Mouse (Mus musculus) layer of hippocampus, postnatal 14 days (tissue): ENCODE data around the gene Dbh. TPM values are rescaled to one million over a fixed set of nuclear protein-coding genes. Genes with fewer than 3 reads are reported as not detected.
A peak's percentile ranks its signal among the peaks of the same experiment; 100 is the strongest.

ENCODE experiments used
- DNase-seq, 2 experiments: peaks; one replicate each; pipeline ENCODE4 v3.0.0; 2021 to 2022; ENCODE audit warnings: low spot score in 2 of 2, mixed read lengths in 1 of 2
- total RNA-seq, 2 experiments: library from RNA; stranded (reverse); gene quantifications; 2 replicates each; pipeline ENCODE4 v1.2.3; 2021

Dbh gene
- total RNA-seq, 2 experiments from 2014 or later = 0.48 to 0.91 TPM

GRCm38 (mm10) chr2:27215537-27215936 lies 50.5 kb downstream of the Dbh start:
- DNase-seq = no peak

DNA sequence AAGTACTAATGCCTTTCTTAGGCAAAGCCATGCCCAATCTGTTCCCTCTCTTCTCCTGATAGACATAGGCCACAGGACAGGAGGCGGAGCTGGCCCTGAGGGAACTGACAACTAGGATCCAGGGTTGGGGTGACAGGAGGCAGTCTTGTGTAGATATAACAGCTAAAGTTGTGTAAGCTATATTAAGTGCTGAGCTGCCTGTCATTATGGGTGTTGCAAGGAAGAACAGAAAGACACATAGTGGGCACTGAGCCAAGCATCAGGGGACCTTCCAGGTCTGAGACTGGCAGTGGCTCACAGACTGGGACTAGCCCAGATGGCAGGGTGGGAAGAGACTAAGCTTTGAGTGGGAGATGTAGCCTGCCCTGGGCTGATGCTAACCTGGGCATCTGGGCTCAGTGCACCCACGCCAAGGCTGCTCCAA lies 53.1 kb downstream of the Dbh start:
- DNase-seq = no peak

DNA sequence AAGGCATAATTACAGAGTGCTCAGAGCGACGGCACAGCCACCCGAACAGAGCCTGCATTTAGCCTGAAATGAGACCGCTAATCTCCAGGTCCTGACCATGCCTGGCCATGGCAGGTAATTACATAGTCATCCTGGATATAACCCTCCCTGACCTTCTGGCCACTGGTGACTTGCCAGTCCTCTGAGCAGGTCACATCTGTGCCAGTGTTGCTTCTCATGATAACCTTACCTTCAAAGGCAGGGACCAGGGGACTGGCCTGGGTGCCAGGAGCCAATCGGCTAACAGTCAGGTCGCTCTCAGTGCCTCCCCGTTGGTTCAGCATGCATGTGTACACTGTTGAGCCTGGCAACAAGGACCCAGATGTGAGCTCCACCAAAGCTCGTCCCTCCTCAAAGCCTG lies 53.5 kb downstream of the Dbh start:
- DNase-seq = no peak

DNA sequence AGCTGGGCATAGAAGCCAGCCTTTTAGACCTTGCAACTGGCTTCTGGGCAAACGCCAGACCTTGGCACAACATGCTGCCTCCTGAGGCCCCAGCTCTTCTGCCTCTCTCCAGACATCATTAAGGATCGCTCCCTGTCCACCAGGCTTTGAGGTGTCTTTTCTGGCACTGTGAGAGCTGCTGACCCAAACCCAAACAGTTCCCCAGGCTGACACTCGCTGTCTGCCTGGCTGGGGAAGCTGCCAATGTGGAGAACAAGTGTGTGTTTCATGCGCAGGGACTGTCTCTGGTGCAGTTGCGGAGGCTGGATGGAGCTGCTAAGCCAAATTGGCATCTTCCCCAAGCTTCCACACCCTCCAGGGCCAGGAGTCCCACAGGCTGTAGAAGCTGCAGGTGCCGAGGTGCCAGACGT lies 58.0 kb downstream of the Dbh start:
- DNase-seq = peak; percentile 71 to 72

DNA sequence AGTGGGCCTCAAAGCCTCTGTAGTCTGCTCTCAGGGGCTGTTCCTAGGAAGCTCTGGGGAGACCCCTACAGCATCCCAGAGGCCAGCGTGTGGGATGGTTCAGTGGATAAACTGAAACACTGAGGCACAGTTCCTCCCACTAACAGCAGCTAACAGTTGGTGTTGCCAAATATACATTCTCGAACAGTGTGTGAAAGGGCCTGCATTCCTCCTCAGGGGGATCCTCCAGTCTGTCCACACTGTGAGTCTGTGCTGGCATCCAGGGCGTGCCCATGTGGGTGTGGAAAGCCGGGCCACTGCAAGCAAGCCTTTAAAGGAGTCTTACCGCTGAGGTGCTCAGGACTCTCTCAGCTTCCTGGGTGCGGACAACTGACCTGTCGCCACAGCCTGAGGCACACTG lies 61.5 kb downstream of the Dbh start:
- DNase-seq = no peak

GRCm38 (mm10) chr2:27228809-27229480 lies 63.9 kb downstream of the Dbh start:
- DNase-seq = no peak

DNA sequence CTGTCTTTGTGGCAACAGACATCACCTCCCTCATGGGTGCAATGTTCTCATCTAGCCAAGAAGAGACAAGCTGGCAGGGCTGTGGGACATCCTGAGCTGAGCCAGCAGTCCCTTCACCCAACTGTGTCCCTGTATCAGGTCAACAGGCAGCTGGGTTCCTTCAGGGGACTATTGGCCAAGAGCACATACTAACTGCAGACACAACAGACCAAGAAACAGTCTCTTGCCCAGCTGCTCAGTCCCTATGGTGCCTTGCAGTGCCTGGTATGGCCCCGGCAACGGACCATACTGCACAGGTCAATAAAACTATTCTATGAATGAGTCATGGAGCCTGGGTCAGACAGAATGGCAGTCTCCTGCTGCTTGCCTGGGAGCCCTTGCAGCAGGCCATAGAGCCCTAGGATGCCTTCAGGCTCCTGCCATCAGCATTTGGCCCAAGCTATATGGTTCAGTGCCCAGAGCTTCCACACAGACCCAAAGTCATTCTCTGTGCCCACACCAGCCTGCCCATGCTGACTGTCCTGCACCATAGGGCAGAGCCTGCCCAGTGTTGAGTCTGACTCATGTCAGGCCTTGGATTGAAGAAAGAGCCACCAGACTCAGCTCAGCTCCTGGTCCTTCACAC lies 64.6 kb downstream of the Dbh start:
- peak in 1 of 2 experiments; percentile 67 for DNase-seq

DNA sequence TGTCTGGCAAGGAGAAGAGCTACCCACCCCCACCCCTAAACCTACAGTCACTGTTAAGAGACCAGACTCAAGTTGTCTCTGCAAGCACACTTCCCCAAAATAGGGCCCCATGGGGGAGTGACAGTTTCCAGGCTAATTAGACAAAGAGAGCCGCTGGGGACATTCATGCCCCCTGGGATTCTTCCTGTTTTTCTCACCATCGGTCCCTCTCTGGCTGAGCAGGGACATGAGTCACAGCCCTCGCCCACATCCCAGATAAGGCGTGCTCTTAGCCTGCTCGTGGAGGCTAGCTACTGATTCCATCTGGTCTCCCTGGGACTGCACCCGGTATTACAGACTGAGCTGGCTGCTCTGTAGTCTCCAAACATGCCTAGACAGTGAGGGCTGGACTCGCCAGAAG lies 67.3 kb downstream of the Dbh start:
- DNase-seq = peak in 1 of 2 experiments; percentile 54

Other genes with a start within 250 kb of the Dbh start
- gene Surf2, start 248.9 kb upstream of the Dbh start, total RNA-seq = 10 to 100 TPM; 32.4 to 38.4 TPM
- 10 to 100 TPM; 87.5 to 90.6 TPM for gene Surf1, start 248.7 kb upstream of the Dbh start, total RNA-seq
- 10 to 100 TPM; 60.2 to 61.7 TPM for gene Surf4, start 231.3 kb upstream of the Dbh start, total RNA-seq
- gene Stkld1, start 231.2 kb upstream of the Dbh start, total RNA-seq = under 1 TPM; 0.17 to 0.18 TPM
- 10 to 100 TPM; 53.5 to 55.7 TPM for gene Rexo4, start 200.8 kb upstream of the Dbh start, total RNA-seq
- gene Adamts13, start 191.8 kb upstream of the Dbh start, total RNA-seq = 1 to 10 TPM; 1.4 to 1.7 TPM
- gene Cacfd1, start 155.3 kb upstream of the Dbh start, total RNA-seq = 10 to 100 TPM; 50.6 to 52.1 TPM
- gene Slc2a6, start 137.2 kb upstream of the Dbh start, total RNA-seq = 10 to 100 TPM; 46.3 to 46.7 TPM
- gene Mymk, start 93.1 kb upstream of the Dbh start, total RNA-seq = 1 to 10 TPM; 1.1 to 1.4 TPM
- gene Adamtsl2, start 85.9 kb upstream of the Dbh start, total RNA-seq = 10 to 100 TPM; 12.7 to 14.7 TPM
- 100 to 1,000 TPM; 110 to 119 TPM for gene Fam163b, start 22.7 kb upstream of the Dbh start, total RNA-seq
- 10 to 100 TPM in 1 of 2 experiments, 1 to 10 TPM in 1; 9.8 to 10.5 TPM for gene Sardh, start 83.1 kb downstream of the Dbh start, total RNA-seq